Mouse (Mus musculus) olfactory bulb, adult 2 months (tissue): ENCODE measurements around the gene Plekha6. TPM values are rescaled to one million over a fixed set of nuclear protein-coding genes. Genes with fewer than 3 reads are reported as not detected.

Experiments used
- H3K27ac ChIP-seq: fragments of 200-500 bp; 2 replicates; pipeline ENCODE4 v1.5.1; 2012; ENCODE audit warnings: low read depth, low read length; ENCODE audit not compliant: insufficient read depth
- H3K4me1 ChIP-seq: fragments of 200-500 bp; 2 replicates; pipeline ENCODE4 v1.6.1; 2012; ENCODE audit warnings: low read length; ENCODE audit not compliant: control insufficient read depth, insufficient read depth
- H3K4me3 ChIP-seq: fragments of 200-500 bp; 2 replicates; pipeline ENCODE4 v1.5.1; 2012; ENCODE audit warnings: mild to moderate bottlenecking, low read depth, low read length, moderate library complexity; ENCODE audit not compliant: insufficient read depth
- CTCF ChIP-seq: fragments of 200-500 bp; IDR thresholded peaks from 2 replicates; pipeline ENCODE4 v1.5.1; 2012; ENCODE audit warnings: low read depth, mild to moderate bottlenecking, low read length, moderate library complexity; ENCODE audit not compliant: insufficient read depth
- POLR2A ChIP-seq: fragments of 200-500 bp; IDR thresholded peaks from 2 replicates; pipeline ENCODE4 v1.6.1; 2012; ENCODE audit warnings: mild to moderate bottlenecking, low read depth, low read length, moderate library complexity; ENCODE audit not compliant: insufficient read depth
- WGBS: fragments of 180-500 bp; shearing (Covaris S2); methylation state at CpG from one replicate; pipeline ENCODE4 v1.1.7; 2018; 5-methylcytosine and 5-hydroxymethylcytosine counted together
- polyA plus RNA-seq: library from polyadenylated mRNA; stranded (reverse); fragments of >200 nt; gene quantifications from 2 replicates; pipeline ENCODE4 v1.2.4, GENCODE M21; 2012; ENCODE audit warnings: low replicate concordance; ENCODE audit not compliant: missing spikeins, insufficient read depth, insufficient read length

Gene Plekha6
- polyA plus RNA-seq, 1 experiment = not detected

DNA sequence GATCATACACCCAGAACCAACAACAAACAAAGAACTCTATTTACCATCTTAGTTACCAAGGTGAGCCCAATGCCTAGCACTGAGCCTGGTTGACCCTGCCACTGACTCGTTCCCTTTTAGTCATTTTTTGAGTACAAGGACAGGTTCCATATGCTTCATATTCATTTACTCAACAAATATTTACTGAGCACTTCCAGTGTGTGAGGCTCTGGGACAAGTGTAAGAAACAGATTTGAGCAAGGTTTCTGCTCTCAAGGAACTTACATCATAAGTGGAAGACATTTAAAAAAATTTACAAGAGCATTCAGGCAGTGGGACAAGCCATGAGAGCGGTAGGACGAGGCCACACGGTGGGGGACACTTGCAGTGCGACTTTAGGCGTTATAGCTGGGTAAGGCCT, 8.7 kb upstream of the Plekha6 start:
- TF ChIP-seq POLR2A = no peak
- no peak for TF ChIP-seq CTCF
- no peak overlapping the region for H3K4me3 ChIP-seq
- 92% methylated on average over 6 of the region's 6 CpGs for WGBS
- peaks cover 5% of the 10 kb centered on the region for H3K4me1 ChIP-seq
- no peak overlapping the region for H3K27ac ChIP-seq

DNA sequence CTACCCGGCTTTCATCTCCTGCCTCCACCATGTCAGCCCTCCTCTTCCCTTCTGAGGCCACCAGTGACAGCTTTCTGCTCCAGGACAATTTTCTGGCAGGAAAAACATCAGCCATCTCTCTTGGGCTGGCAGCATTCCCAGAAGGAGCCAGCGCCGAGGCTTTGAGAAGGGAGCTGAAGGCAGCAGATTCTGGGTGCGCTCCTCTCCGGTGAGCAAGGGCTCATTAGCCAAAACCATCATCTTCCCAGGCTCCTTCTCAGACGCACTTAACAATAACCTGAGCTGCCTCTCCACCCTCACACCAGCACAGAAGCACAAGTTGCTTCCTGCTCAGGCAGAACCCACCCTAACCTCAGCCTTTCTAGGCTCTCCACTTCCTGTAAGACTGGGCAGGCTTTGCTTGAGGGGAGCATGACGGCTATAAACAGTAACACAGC, 4.9 kb upstream of the Plekha6 start:
- peaks cover 13% of the 10 kb centered on the region for H3K4me1 ChIP-seq
- H3K4me3 ChIP-seq = no peak overlapping the region
- WGBS = 4% methylated on average over 7 of the region's 7 CpGs
- no peak overlapping the region for H3K27ac ChIP-seq
- no peak for TF ChIP-seq CTCF
- no peak for TF ChIP-seq POLR2A

DNA sequence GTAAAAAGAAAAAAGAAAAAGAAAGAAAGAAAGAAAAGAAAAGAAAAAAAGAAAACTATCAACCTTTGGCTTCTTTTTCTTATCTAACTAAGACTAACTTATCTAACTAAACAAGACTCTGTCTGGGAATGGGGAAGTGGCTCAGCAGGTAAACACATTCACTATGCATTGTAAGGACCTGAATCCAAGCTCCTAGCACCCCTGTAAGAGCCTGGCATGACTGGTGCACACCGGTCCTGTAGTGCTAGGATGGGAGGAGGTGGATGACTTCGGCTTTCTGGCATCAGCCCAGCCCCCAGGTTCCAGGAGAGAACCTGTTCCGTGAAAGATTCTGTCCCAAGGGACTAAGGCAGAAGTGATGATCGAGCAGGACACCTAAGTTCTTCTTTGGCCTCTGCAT, 2.5 kb upstream of the Plekha6 start:
- peaks cover 14% of the 10 kb centered on the region for H3K4me1 ChIP-seq
- WGBS = 78% methylated on average over 4 of the region's 4 CpGs
- H3K27ac ChIP-seq = no peak overlapping the region
- H3K4me3 ChIP-seq = no peak overlapping the region
- TF ChIP-seq POLR2A (no peak), CTCF (no peak)

DNA sequence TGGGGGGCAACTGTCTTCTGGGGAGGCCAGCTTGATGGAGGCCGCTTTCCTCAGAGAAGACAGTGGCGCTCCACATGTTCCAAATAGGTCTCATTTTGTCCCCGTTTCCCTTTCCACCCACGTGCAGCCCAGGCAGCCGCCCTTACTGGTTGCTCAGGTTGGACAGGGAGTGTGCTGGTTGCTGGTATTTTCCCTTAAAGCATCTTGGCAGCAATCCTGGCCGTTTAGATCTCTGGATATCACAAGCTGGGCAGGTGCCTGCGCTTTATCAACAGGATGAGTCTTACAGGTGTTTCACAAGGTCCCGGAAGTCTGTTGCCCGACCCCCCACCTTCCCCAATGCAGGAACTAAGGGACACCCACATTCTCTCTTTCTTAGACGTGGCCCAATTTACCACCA, 2.0 kb upstream of the Plekha6 start:
- H3K27ac ChIP-seq = no peak overlapping the region
- TF ChIP-seq POLR2A (no peak), CTCF (no peak)
- WGBS = 71% methylated on average over 10 of the region's 10 CpGs
- no peak overlapping the region for H3K4me3 ChIP-seq
- peaks cover 14% of the 10 kb centered on the region for H3K4me1 ChIP-seq

DNA sequence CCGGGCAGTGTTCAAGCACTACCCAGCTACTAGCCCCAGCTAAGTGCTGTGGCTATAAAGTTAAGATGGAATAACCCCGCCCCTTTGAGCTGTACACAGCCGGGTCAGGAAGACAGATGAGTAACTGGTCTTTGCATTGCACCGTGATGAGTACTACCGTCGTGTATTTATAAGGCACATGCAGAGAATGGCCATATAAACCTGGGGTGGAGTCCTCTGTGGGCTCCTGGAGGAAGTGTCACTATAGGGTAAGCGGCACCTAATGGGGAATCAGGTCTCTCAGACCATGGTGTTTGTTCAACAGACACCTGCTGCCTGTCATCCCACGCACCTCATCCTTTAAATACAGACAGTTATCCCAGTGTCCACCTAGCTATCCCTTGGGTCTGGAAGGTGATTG, 1.0 kb upstream of the Plekha6 start:
- no peak for TF ChIP-seq CTCF
- no peak for TF ChIP-seq POLR2A
- WGBS = 73% methylated on average over 8 of the region's 8 CpGs
- no peak overlapping the region for H3K27ac ChIP-seq
- H3K4me1 ChIP-seq = peaks cover 14% of the 10 kb centered on the region
- no peak overlapping the region for H3K4me3 ChIP-seq

DNA sequence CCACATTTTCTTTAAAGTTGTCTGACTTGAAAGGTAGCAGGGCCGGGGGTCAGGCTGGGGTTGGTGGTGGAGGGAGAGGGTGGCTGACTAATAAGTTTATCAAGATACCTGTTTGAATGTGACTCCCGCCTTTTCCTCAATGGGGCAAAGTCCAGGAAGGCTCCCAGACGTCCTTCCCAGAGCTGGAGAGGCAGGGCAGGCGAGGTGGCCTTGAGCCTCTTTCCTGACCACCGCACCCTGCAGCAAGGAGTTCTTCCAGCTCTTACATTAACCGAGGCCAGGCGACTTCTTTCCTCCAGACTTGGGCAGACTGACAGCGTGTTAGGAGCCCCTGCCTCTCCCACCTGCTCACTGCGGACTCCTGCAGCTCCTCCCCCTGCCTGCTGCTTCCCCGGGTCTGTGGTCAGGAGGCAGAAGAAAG, 591 bp downstream of the Plekha6 start:
- Histone ChIP-seq H3K4me1 (peaks cover 9% of the 10 kb centered on the region), H3K4me3 (no peak overlapping the region), H3K27ac (no peak overlapping the region)
- no peak for TF ChIP-seq POLR2A
- TF ChIP-seq CTCF = no peak
- WGBS = 34% methylated on average over 10 of the region's 10 CpGs

DNA sequence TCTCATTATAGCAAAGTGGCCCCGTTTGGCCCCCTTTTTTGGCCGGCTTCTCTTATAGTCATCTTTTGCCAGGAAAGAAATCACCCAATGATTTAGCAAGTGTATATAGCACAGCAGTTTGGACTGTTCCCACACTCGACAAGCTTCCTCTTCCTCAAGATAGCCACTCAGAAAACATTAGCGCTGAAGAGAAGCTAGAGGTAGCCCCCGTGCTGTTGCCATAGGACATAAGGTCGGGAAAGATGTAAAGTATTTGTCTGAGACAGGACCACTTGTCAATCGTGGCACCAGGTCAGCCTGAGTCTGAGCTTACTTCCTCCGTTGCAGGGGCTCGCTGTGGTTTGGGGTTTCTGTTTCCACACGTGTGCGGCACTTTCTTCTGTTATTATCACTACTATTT, 1.1 kb downstream of the Plekha6 start:
- TF ChIP-seq CTCF = no peak
- no peak for TF ChIP-seq POLR2A
- whole genome bisulfite sequencing = 75% methylated on average over 11 of the region's 11 CpGs
- Histone ChIP-seq H3K4me1 (peaks cover 9% of the 10 kb centered on the region), H3K27ac (no peak overlapping the region), H3K4me3 (no peak overlapping the region)

DNA sequence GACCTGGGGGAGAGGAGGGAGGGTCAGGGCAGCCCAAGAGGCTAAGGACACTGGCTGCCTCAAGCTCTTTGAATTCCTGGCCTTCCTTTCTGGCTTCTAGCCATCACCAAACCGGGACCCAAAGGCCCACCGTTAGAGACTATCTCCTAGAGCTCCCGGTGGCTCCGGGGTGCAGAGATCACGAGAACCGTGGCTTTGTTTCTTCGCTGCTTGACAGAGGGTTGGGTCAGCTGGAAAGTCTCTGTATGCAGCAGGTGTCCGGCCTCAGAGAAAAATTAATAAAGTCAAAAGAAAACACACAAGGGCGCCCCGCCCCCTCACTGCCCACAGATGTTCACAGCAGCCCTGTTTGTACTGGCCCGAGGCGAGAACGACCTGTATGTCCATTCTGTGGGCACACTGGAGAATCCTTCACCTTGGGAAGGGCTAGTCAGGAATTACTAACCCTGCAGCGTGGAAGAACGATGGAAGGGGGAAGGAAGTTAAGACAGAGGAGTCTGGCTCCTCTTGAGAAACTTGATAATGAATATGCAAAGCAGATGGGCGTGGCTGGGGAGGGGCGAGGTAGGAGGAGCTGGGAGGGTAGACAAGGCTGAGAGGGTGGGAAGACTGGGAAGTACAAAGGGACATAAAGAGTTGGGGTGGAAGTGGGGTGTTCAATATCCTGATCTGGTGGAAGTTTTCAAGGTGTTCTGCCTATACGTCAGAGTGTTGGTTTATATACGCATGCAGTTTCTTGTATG, 4.5 kb downstream of the Plekha6 start:
- H3K4me1 ChIP-seq = peaks cover 12% of the 10 kb centered on the region
- WGBS = 53% methylated on average over 19 of the region's 19 CpGs
- TF ChIP-seq POLR2A = no peak
- no peak overlapping the region for H3K4me3 ChIP-seq
- no peak overlapping the region for H3K27ac ChIP-seq

DNA sequence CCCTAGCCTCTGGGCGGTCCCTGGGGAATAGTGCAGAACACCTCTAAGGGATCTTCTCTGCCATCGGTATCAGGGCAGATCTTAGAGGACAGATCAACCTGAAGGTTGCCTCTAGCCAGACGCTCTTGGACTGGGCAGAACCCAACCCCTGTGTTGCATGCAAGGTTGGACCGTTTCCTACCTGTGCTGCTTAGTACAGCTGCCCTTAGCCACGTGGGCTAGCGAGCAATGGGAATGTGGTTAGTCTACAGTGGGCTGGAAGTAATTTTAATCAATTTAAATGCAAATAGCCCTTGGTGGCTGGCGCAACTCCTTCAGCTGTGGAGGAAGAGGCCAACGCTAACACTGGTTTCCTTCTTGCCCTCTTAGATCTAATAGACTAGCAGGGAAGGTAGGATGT, 6.2 kb downstream of the Plekha6 start:
- Histone ChIP-seq H3K4me1 (peaks cover 7% of the 10 kb centered on the region), H3K27ac (no peak overlapping the region), H3K4me3 (no peak overlapping the region)
- TF ChIP-seq CTCF (no peak), POLR2A (no peak)
- whole genome bisulfite sequencing = 81% methylated on average over 8 of the region's 8 CpGs

DNA sequence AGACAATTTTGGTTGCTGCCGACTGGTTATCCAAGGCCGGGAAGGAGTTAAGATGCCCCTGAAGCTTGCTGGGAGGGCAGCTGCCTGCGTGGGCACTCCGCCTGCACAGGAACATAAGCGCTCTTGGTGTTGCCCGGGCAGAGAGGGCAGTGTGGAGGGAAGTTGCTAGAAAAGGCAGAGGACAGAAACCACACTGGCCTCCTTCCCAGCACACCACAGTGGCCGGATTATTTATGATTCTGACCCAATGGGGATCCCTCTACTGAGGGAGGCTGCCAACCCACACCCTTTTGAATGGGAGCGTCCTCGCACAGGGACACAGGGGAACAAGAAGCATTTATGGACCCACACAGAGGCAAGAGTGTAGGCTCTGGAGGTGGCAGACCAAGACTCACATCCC, 7.3 kb downstream of the Plekha6 start:
- Histone ChIP-seq H3K4me1 (peaks cover 16% of the 10 kb centered on the region), H3K4me3 (no peak overlapping the region), H3K27ac (no peak overlapping the region)
- WGBS = 53% methylated on average over 9 of the region's 9 CpGs
- no peak for TF ChIP-seq CTCF
- no peak for TF ChIP-seq POLR2A
